17 mouse cellular contexts compared by ENCODE assay signal in the genomic region with DNA sequence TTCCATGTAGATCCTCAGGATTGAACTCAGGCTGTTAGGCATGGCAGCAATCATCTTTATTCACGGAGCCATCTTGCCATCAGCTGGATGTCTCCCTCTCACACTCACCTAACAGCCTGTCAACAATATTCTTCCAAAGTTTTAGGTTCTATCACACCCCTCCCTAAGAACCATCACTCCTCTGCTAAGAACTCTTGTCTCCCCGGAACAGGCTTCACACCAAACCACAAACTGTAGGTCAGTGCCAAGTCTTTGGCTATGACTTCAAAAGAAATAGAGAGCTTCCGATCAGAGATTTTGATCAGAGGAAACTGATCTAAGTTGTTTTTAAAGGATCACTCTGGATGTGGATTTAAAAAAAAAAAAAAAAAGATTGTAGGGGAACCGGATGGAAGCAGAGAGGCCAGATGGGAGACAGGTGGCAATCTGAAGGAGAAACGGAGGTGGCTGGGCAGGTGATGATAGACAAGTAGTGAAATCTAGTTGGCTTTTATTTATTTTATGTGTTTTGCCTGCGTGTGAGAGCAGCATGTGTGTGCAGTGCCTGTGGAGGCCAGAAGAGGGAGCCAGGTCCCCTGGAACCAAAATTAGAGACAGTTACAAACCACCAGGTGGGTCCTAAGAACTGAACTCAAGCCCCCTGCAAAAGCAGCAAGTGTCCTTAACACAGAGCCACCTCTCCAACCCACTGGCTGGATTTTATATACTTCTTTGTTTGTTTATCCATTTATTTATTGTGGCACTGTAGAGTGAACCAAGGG. TPM values are rescaled to one million over a fixed set of nuclear protein-coding genes. Genes with fewer than 3 reads are reported as not detected.
DNase-seq lines count a peak whose midpoint lies in the region; ATAC-seq and TF ChIP-seq lines count a peak whose summit lies in the region.
"Had no signal": no experiment of that assay in that cellular context is flagged by ENCODE, and none has a peak within 500 bp of the region (broad histone marks: within the 10 kb centered on the region; RNA-seq: fewer than 3 reads in every experiment).

No protein-coding gene starts in this region.

- no peak overlapping the region for H3K4me2 ChIP-seq in kidney, postnatal 0 days (ENCODE audit: low read length)
- H3K4me2 ChIP-seq: embryonic facial prominence, embryonic 15.5 days; forebrain, embryonic 12.5 days; hindbrain, embryonic 14.5 days; limb, embryonic 15.5 days had no signal

- H3K4me1 ChIP-seq in kidney, postnatal 0 days (replicated peaks; ENCODE audit: insufficient read depth, low read length), result no peaks in the 10 kb centered on the region; the same call in 1 of the 2 replicates
- no peaks in the 10 kb centered on the region for H3K4me1 ChIP-seq in testis, adult 2 months (ENCODE audit: control insufficient read depth, insufficient read depth, low read length)
- H3K4me1 ChIP-seq in bone marrow macrophage, adult 2 months (ENCODE audit: control insufficient read depth, insufficient read depth, low read length), result no peaks in the 10 kb centered on the region
- H3K4me1 ChIP-seq: embryonic facial prominence, embryonic 15.5 days; forebrain, embryonic 12.5 days had no signal

- no peak for DNase-seq in kidney, postnatal 0 days (ENCODE audit: low spot score)
- no peak for DNase-seq in kidney, postnatal 14 days
- DNase-seq in testis, postnatal 10 days (ENCODE audit: low spot score), result no peak
- no peak for DNase-seq in ovary, postnatal 36 days (ENCODE audit: low spot score)
- no peak for DNase-seq in urinary bladder, postnatal 14 days (ENCODE audit: low spot score)
- DNase-seq: adrenal gland, adult 2 months; cerebellum, adult 9-10 months; layer of hippocampus, adult 9-11 months; lung, postnatal 14 days; midbrain, embryonic 14.5 days; right cerebral cortex, postnatal 14 days had no signal

- no peaks in the 10 kb centered on the region for H3K36me3 ChIP-seq in kidney, postnatal 0 days (ENCODE audit: insufficient read depth, low read length)
- no peaks in the 10 kb centered on the region for H3K36me3 ChIP-seq in testis, adult 2 months (ENCODE audit: control insufficient read depth, insufficient read depth, low read length)
- H3K36me3 ChIP-seq: embryonic facial prominence, embryonic 15.5 days; forebrain, embryonic 12.5 days; limb, embryonic 15.5 days had no signal

- no peak overlapping the region for H3K27ac ChIP-seq in kidney, postnatal 0 days
- no peak overlapping the region for H3K27ac ChIP-seq in testis, adult 2 months (ENCODE audit: control insufficient read depth, insufficient read depth, low read depth, low read length)
- no peak overlapping the region for H3K27ac ChIP-seq in bone marrow macrophage, adult 2 months (ENCODE audit: insufficient read depth, low read depth, low read length)
- H3K27ac ChIP-seq: embryonic facial prominence, embryonic 15.5 days; forebrain, embryonic 12.5 days; hindbrain, embryonic 14.5 days; limb, embryonic 15.5 days had no signal

- no peak for ATAC-seq in kidney, postnatal 0 days (replicated peaks; ENCODE audit: low FRiP score, low read depth)

- peak; percentile 44 for TF ChIP-seq CTCF in kidney, postnatal 0 days (IDR thresholded peaks at IDR 0.05; ENCODE audit: low read depth)
- peak; percentile 42; the same call in 1 of the 2 replicates for TF ChIP-seq CTCF in testis, adult 2 months (IDR thresholded peaks at IDR 0.05; ENCODE audit: control insufficient read depth, insufficient read depth, insufficient replicate concordance, low read depth, low read length)
- peak; percentile 31; the same call in 1 of the 2 replicates for TF ChIP-seq CTCF in bone marrow macrophage, adult 2 months (IDR thresholded peaks at IDR 0.05; ENCODE audit: low read depth, low read length)

- H3K9me3 ChIP-seq in kidney, postnatal 0 days (replicated peaks; ENCODE audit: low read length), result no peaks in the 10 kb centered on the region
- H3K9me3 ChIP-seq: embryonic facial prominence, embryonic 15.5 days; forebrain, embryonic 12.5 days; limb, embryonic 15.5 days had no signal

- no peak overlapping the region for H3K4me3 ChIP-seq in kidney, postnatal 0 days (replicated peaks; ENCODE audit: low read depth, low read length)
- H3K4me3 ChIP-seq in testis, adult 2 months (ENCODE audit: control insufficient read depth, low read depth, low read length), result no peak overlapping the region
- H3K4me3 ChIP-seq in bone marrow macrophage, adult 2 months (ENCODE audit: insufficient read depth, low read length), result no peak overlapping the region
- H3K4me3 ChIP-seq: embryonic facial prominence, embryonic 15.5 days; forebrain, embryonic 12.5 days; limb, embryonic 15.5 days had no signal

- no peaks in the 10 kb centered on the region for H3K27me3 ChIP-seq in kidney, postnatal 0 days (ENCODE audit: insufficient read depth, low read length)
- H3K27me3 ChIP-seq in testis, adult 2 months (ENCODE audit: control insufficient read depth, insufficient read depth, low read length), result no peaks in the 10 kb centered on the region
- H3K27me3 ChIP-seq: embryonic facial prominence, embryonic 15.5 days; forebrain, embryonic 12.5 days; limb, embryonic 15.5 days had no signal

- WGBS in kidney, postnatal 0 days, result 87% methylated on average over 6 of the region's 6 CpGs

- H3K9ac ChIP-seq in kidney, postnatal 0 days (ENCODE audit: low read depth, low read length), result no peak overlapping the region
- H3K9ac ChIP-seq: embryonic facial prominence, embryonic 15.5 days; forebrain, embryonic 12.5 days; hindbrain, embryonic 14.5 days; limb, embryonic 15.5 days had no signal

- TF ChIP-seq POLR2A in testis, adult 2 months (IDR thresholded peaks at IDR 0.05; ENCODE audit: control insufficient read depth, low read depth, low read length), result no peak
- TF ChIP-seq POLR2A in bone marrow macrophage, adult 2 months (IDR thresholded peaks at IDR 0.05; ENCODE audit: borderline replicate concordance, low read depth, low read length), result no peak

RNA-seq across cellular contexts. Expression of gene Lman2l, which starts 9.2 kb away (rescaled TPM):
- polyA plus RNA-seq in kidney, postnatal 0 days (2015; fragmentation: Nextera tagmentation; extraction: Ambion mirVana), result 35.9 and 38.3 TPM in 2 replicates
- polyA plus RNA-seq in testis, adult 2 months (2012; rRNA removed), result 18.7 and 22.1 TPM in 2 replicates
- polyA plus RNA-seq in bone marrow macrophage, adult 2 months (2012; ENCODE audit: insufficient read depth, insufficient read length, missing spikeins), result 38.9 and 40.8 TPM in 2 replicates

RNA-seq across cellular contexts. Expression of gene Cnnm4, which starts 17.2 kb away (rescaled TPM):
- polyA plus RNA-seq in kidney, postnatal 0 days (2015; fragmentation: Nextera tagmentation; extraction: Ambion mirVana), result 9.4 and 10.9 TPM in 2 replicates
- polyA plus RNA-seq in testis, adult 2 months (2012; rRNA removed), result 14.1 and 14.6 TPM in 2 replicates
- polyA plus RNA-seq in bone marrow macrophage, adult 2 months (2012; ENCODE audit: insufficient read depth, insufficient read length, missing spikeins), result 7.3 and 8.5 TPM in 2 replicates

RNA-seq across cellular contexts. Expression of gene Cnnm3, which starts 57.4 kb away (rescaled TPM):
- 3.4 and 3.8 TPM in 2 replicates for polyA plus RNA-seq in kidney, postnatal 0 days (2015; fragmentation: Nextera tagmentation; extraction: Ambion mirVana)
- polyA plus RNA-seq in testis, adult 2 months (2012; rRNA removed), result 5.6 and 5.9 TPM in 2 replicates
- 19.9 and 22.9 TPM in 2 replicates for polyA plus RNA-seq in bone marrow macrophage, adult 2 months (2012; ENCODE audit: insufficient read depth, insufficient read length, missing spikeins)
